Mouse (Mus musculus) layer of hippocampus, adult 2 months (tissue): ENCODE results near the gene Sclt1. TPM values are rescaled to one million over a fixed set of nuclear protein-coding genes. Genes with fewer than 3 reads are reported as not detected.
A peak's percentile ranks its signal among the peaks of the same experiment; 100 is the strongest.

Experiments used
- DNase-seq, 2 experiments: peaks; one replicate each; pipeline ENCODE4 v3.0.0; 2022; ENCODE audit warnings: low spot score in 2 of 2
- H3K27ac ChIP-seq: fragments of 200-600 bp; 2 replicates; pipeline ENCODE4 v1.8.1; 2022
- H3K4me3 ChIP-seq: fragments of 200-600 bp; 2 replicates; pipeline ENCODE4 v1.8.1; 2022; ENCODE audit warnings: mild to moderate bottlenecking
- CTCF ChIP-seq: fragments of 200-600 bp; conservative IDR thresholded peaks from 2 replicates; pipeline ENCODE4 v1.8.1; 2022; ENCODE audit warnings: antibody characterized with exemption, mild to moderate bottlenecking, moderate library complexity
- total RNA-seq, 2 experiments: library from RNA; stranded (reverse); gene quantifications; 2 replicates each; pipeline ENCODE4 v1.2.3; 2021

Sclt1 gene
- total RNA-seq, 2 experiments from 2014 or later: 17.0 to 19.3 TPM

GRCm38 (mm10) chr3:41620971-41621370 lies 121.3 kb downstream of the Sclt1 start:
- TF ChIP-seq CTCF: no peak
- no peak overlapping the region for H3K27ac ChIP-seq
- DNase-seq: no peak
- no peak overlapping the region for H3K4me3 ChIP-seq

- no peak for TF ChIP-seq CTCF
- no peak overlapping the region for H3K4me3 ChIP-seq
- DNase-seq: peak in 1 of 2 experiments; percentile 34
- H3K27ac ChIP-seq: no peak overlapping the region
Observed at GRCm38 (mm10) chr3:41618488-41618887, 123.8 kb downstream of the Sclt1 start.

DNA sequence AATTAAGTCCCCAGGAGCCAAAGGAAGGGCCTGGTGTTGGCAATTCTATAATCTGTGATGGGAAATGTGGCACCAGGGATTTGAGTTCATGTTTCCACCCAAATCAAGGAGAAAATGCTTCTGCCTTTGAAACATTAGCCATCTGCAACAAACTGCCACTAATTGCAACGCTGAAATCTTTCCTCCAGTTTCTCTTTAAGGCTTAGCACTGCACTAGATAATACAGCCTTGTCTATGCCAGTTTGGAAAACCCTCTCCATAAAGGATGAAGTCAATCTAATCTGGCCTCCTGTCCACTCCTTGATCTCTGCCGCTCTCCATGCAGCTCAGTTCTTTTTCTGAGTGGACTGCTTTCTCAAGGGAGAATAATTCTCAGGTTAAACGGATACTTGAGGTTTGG lies 124.3 kb downstream of the Sclt1 start:
- Histone ChIP-seq H3K27ac (no peak overlapping the region), H3K4me3 (no peak overlapping the region)
- DNase-seq: no peak
- no peak for TF ChIP-seq CTCF

DNA sequence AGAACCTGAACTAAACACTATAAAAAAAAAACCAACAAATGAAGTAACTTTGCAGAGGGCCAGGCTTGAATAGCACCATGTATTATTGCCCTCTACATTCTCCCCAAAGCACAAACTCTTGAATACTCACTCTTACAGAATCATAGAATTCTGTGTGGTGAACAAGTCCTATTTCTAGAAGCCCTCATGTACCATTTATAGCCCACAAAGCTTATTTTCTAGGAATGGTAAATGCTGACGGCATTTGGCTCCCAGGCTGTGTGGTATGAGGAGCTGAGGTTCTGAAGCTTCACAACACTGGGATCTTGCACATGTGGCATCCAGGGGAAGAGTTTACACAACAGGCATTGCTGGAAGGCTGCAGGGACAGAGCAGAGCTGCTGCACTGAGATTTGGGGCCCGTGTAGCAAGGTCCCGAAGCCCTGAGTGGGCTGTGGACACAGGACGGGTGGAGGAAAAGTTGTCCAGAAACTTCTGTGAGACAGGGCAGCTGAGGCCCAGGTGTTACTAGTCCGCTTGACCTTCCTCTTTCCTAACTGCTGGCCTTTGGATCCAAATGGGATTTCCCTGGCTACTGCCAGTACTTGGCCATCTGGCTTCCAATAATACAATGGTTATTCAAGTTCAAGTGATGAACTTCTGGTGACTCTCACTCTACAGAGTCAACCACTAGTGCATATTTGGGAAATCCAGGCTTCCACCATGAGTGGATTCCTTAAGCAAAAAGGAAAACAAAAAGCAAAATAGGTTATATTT lies 127.9 kb downstream of the Sclt1 start:
- Histone ChIP-seq H3K27ac (no peak overlapping the region), H3K4me3 (no peak overlapping the region)
- DNase-seq: no peak
- TF ChIP-seq CTCF: no peak

GRCm38 (mm10) chr3:41613706-41614105 lies 128.6 kb downstream of the Sclt1 start:
- TF ChIP-seq CTCF: no peak
- DNase-seq: peak; percentile 30 to 36
- H3K27ac ChIP-seq: peak overlapping the region; percentile 46; the same call in 1 of the 2 replicates
- H3K4me3 ChIP-seq: no peak overlapping the region

GRCm38 (mm10) chr3:41612211-41612610 lies 130.1 kb downstream of the Sclt1 start:
- TF ChIP-seq CTCF: peak; percentile 70
- no peak for DNase-seq
- H3K27ac ChIP-seq: no peak overlapping the region
- no peak overlapping the region for H3K4me3 ChIP-seq

GRCm38 (mm10) chr3:41609071-41609470 lies 133.2 kb downstream of the Sclt1 start:
- H3K27ac ChIP-seq: no peak overlapping the region
- no peak for TF ChIP-seq CTCF
- H3K4me3 ChIP-seq: no peak overlapping the region
- DNase-seq: no peak

GRCm38 (mm10) chr3:41607467-41607866 lies 134.8 kb downstream of the Sclt1 start:
- Histone ChIP-seq H3K4me3 (no peak overlapping the region), H3K27ac (no peak overlapping the region)
- DNase-seq: no peak
- TF ChIP-seq CTCF: no peak

- no peak for DNase-seq
- no peak overlapping the region for H3K27ac ChIP-seq
- TF ChIP-seq CTCF: no peak
- H3K4me3 ChIP-seq: no peak overlapping the region
Observed at GRCm38 (mm10) chr3:41607050-41607449, 135.3 kb downstream of the Sclt1 start.

DNA sequence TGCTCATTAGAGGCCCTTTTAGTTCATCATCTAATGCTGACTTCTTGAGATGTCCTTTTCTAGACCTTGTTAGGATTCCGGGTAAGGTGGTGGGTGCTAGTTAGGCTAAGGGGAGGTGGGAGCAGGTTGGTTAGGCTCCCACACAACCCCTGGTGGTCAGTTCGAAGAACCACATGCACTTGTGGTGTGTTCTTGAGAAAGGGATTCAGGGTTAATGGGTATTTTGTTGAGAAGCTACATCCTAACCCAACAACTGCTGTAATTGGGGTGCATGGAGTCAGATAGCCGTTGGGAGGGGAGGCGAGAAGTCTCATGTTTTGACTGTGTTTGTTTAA lies 136.0 kb downstream of the Sclt1 start:
- Histone ChIP-seq H3K27ac (no peak overlapping the region), H3K4me3 (no peak overlapping the region)
- no peak for DNase-seq
- peak; percentile 78 for TF ChIP-seq CTCF

- Histone ChIP-seq H3K27ac (no peak overlapping the region), H3K4me3 (no peak overlapping the region)
- no peak for DNase-seq
- TF ChIP-seq CTCF: no peak
Observed at GRCm38 (mm10) chr3:41605601-41606329, 136.5 kb downstream of the Sclt1 start.

DNA sequence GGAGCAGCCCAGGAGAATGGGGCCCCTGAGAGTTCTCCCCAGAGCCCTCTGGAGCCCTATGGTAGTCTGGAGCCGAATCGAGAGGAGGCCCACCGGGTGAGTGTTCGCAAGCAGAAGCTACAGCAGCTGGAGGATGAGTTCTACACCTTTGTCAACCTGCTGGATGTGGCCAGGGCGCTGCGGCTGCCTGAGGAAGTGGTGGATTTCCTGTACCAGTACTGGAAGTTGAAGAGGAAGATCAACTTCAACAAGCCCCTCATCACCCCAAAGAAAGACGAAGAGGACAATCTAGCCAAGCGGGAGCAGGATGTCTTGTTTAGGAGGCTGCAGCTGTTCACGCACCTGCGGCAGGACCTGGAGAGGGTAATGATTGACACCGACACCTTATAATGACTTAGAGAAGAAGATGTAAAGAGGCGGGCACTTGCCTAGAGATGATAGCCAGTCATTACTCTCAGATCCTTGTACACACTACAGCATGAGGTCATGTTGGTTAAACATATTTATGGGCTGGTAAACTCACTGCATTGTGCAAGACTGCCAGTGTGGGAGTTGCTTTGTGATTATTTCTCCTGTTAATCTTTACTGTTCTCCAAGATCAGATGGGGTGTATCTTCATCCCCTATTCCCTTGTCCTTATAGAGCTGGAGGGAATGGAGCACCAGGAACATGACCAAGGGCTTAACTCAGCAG lies 137.5 kb downstream of the Sclt1 start:
- no peak for TF ChIP-seq CTCF
- H3K4me3 ChIP-seq: no peak overlapping the region
- no peak for DNase-seq

GRCm38 (mm10) chr3:41603470-41604019 lies 138.8 kb downstream of the Sclt1 start:
- no peak overlapping the region for H3K27ac ChIP-seq
- no peak for DNase-seq
- TF ChIP-seq CTCF: no peak
- H3K4me3 ChIP-seq: no peak overlapping the region

More for the DNA sequence above, 137.5 kb downstream of the Sclt1 start:
- H3K27ac ChIP-seq: no peak overlapping the region
